Mouse (Mus musculus): Measurements from ENCODE around the gene Cenpp. TPM values are rescaled to one million over a fixed set of nuclear protein-coding genes. Genes with fewer than 3 reads are reported as not detected.

The Cenpp gene
- polyA plus RNA-seq, 1 experiment from 2014 or later = 34.2 TPM

DNA sequence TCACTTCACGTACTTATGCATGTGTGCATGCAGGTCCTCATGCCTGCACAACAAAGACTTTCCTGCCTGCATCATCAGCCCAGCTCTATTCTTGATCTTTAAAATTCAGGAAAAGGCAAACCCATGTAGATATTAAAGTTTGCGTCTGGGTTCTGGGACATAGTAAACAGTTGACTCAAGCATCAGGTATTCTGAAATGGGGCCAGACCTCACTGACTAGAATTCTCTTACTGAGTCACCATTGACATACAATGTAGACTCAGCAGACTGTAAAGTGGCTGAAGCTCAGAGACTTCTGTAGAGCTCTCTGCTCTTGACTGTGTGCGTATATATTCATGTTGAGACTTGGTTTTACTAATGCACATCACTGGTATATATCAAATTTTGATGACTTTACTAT is 103.0 kb downstream of the Cenpp start:
- H3K4me3 ChIP-seq (ENCODE audit: low read depth, low read length) = no peak overlapping the region
- H3K9me3 ChIP-seq (ENCODE audit: control insufficient read depth, low read length) = no peaks in the 10 kb centered on the region
- 91% methylated on average over 3 of the region's 3 CpGs for WGBS
- no peak overlapping the region for H3K27ac ChIP-seq (ENCODE audit: low read depth, low read length)
- no peaks in the 10 kb centered on the region for H3K27me3 ChIP-seq (ENCODE audit: control insufficient read depth, insufficient read depth, low read length)
- H3K9ac ChIP-seq (ENCODE audit: low read depth, low read length) = no peak overlapping the region
- H3K4me1 ChIP-seq (replicated peaks; ENCODE audit: control insufficient read depth, insufficient read depth, low read length) = no peaks in the 10 kb centered on the region
- no peak for ATAC-seq (ENCODE audit: low FRiP score)
- no peak overlapping the region for H3K4me2 ChIP-seq (replicated peaks; ENCODE audit: low read depth, low read length)
- no peaks in the 10 kb centered on the region for H3K36me3 ChIP-seq (ENCODE audit: control insufficient read depth, insufficient read depth, low read length)
- no peak for DNase-seq (ENCODE audit: low spot score)

DNA sequence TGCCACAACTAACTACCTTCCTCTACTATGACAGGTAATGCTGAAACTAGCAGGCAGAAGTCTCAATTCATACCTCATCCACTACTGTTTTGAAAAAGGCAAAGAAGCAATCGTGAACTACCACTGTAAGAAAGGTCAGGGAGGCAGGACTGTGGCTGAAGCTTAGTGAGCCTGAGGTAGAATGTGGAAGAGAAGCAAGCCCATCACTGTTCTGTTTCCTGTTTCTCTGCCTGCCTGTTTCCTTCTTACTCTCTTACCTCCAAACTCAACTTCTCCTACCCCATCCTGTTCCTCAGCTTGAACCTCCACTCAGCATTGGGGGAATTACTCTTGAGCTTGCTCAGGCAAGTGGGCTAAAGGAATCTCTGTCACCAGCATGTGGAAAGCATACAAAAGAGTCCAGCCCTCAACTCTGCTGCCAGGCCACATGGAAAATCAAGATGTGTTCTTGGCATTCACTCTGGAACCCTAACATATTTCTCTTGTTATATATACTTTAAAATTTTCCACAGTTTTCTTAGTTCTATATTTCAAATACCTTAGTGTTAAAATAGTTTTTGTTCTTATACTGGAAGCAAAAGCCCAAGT is 104.9 kb downstream of the Cenpp start:
- 60% methylated on average over 1 of the region's 1 CpGs for WGBS
- Histone ChIP-seq H3K4me3 (ENCODE audit: low read depth, low read length) (no peak overlapping the region), H3K9ac (ENCODE audit: low read depth, low read length) (no peak overlapping the region), H3K4me1 (replicated peaks; ENCODE audit: control insufficient read depth, insufficient read depth, low read length) (no peaks in the 10 kb centered on the region), H3K27ac (ENCODE audit: low read depth, low read length) (no peak overlapping the region), H3K4me2 (replicated peaks; ENCODE audit: low read depth, low read length) (no peak overlapping the region), H3K27me3 (ENCODE audit: control insufficient read depth, insufficient read depth, low read length) (no peaks in the 10 kb centered on the region), H3K9me3 (ENCODE audit: control insufficient read depth, low read length) (no peaks in the 10 kb centered on the region), H3K36me3 (ENCODE audit: control insufficient read depth, insufficient read depth, low read length) (no peaks in the 10 kb centered on the region)
- ATAC-seq (ENCODE audit: low FRiP score) (no peak), DNase-seq (ENCODE audit: low spot score) (no peak)

DNA sequence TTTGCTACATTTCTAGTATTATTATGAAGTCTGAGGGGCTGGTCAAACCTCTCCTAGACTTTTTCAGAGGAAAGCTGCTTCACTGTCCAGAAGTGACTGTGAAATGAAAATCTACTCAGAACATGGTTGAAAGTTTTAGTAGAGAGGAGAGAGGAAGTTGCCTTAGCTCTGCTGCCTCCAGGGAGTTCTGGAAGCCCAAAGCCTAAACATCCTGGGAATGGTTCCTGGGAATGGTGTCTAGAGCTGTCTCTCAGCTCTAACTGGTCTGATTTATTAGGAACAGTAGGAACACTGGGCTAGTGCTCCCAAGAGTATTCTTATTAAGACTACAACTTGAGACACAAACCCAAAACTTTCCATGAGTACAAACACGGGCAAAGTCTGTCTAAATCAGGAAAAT is 106.1 kb downstream of the Cenpp start:
- no peaks in the 10 kb centered on the region for H3K4me1 ChIP-seq (replicated peaks; ENCODE audit: control insufficient read depth, insufficient read depth, low read length)
- WGBS = 88% methylated on average over 1 of the region's 1 CpGs
- H3K9me3 ChIP-seq (ENCODE audit: control insufficient read depth, low read length) = no peaks in the 10 kb centered on the region
- H3K9ac ChIP-seq (ENCODE audit: low read depth, low read length) = no peak overlapping the region
- H3K4me3 ChIP-seq (ENCODE audit: low read depth, low read length) = no peak overlapping the region
- H3K36me3 ChIP-seq (ENCODE audit: control insufficient read depth, insufficient read depth, low read length) = no peaks in the 10 kb centered on the region
- DNase-seq (ENCODE audit: low spot score) = no peak
- H3K27ac ChIP-seq (ENCODE audit: low read depth, low read length) = no peak overlapping the region
- H3K27me3 ChIP-seq (ENCODE audit: control insufficient read depth, insufficient read depth, low read length) = no peaks in the 10 kb centered on the region
- no peak overlapping the region for H3K4me2 ChIP-seq (replicated peaks; ENCODE audit: low read depth, low read length)
- no peak for ATAC-seq (ENCODE audit: low FRiP score)

DNA sequence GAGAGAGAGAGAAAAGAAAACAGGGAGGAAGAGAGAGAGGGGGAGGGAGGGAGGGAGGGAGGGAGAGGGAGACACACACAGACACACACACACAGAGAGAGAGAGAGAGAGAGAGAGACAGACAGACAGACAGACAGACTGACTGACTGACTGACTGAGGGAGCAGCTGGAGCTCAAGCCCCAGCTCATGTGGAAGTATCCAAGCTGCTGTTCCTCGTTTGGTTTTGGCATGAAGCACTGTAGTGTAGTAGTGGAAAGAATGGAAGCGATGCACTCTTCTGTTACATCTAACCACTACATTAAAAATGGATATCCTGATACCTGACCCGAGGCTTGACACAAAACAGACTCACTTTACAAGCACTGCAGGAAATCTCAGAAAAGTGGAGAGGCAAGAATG is 106.9 kb downstream of the Cenpp start:
- H3K4me1 ChIP-seq (replicated peaks; ENCODE audit: control insufficient read depth, insufficient read depth, low read length) = no peaks in the 10 kb centered on the region
- H3K4me3 ChIP-seq (ENCODE audit: low read depth, low read length) = no peak overlapping the region
- no peak overlapping the region for H3K9ac ChIP-seq (ENCODE audit: low read depth, low read length)
- H3K4me2 ChIP-seq (replicated peaks; ENCODE audit: low read depth, low read length) = no peak overlapping the region
- WGBS = 73% methylated on average over 3 of the region's 3 CpGs
- H3K36me3 ChIP-seq (ENCODE audit: control insufficient read depth, insufficient read depth, low read length) = no peaks in the 10 kb centered on the region
- no peaks in the 10 kb centered on the region for H3K9me3 ChIP-seq (ENCODE audit: control insufficient read depth, low read length)
- H3K27me3 ChIP-seq (ENCODE audit: control insufficient read depth, insufficient read depth, low read length) = no peaks in the 10 kb centered on the region
- H3K27ac ChIP-seq (ENCODE audit: low read depth, low read length) = no peak overlapping the region
- ATAC-seq (ENCODE audit: low FRiP score) = no peak
- no peak for DNase-seq (ENCODE audit: low spot score)

- H3K4me3 ChIP-seq (ENCODE audit: low read depth, low read length) = no peak within 1 kb of the TSS
- no peak within 1 kb of the TSS for H3K9ac ChIP-seq (ENCODE audit: low read depth, low read length)
- no peaks in the 10 kb centered on the region for H3K27me3 ChIP-seq (ENCODE audit: control insufficient read depth, insufficient read depth, low read length)
- no peak within 1 kb of the TSS for H3K4me2 ChIP-seq (replicated peaks; ENCODE audit: low read depth, low read length)
- H3K27ac ChIP-seq (ENCODE audit: low read depth, low read length) = no peak within 1 kb of the TSS
- H3K36me3 ChIP-seq (ENCODE audit: control insufficient read depth, insufficient read depth, low read length) = no peaks in the 10 kb centered on the region
- ATAC-seq (ENCODE audit: low FRiP score) = no peak
- H3K9me3 ChIP-seq (ENCODE audit: control insufficient read depth, low read length) = no peaks in the 10 kb centered on the region
- H3K4me1 ChIP-seq (replicated peaks; ENCODE audit: control insufficient read depth, insufficient read depth, low read length) = no peaks in the 10 kb centered on the region
- no peak for DNase-seq (ENCODE audit: low spot score)
- 87% methylated on average over 3 of the region's 3 CpGs for WGBS
Measured at GRCm38 (mm10) chr13:49544279-49544678, 108.3 kb downstream of the Cenpp start, which contains the start of gene Aspn. Gene Aspn, plus strand, starts transcription at chr13:49544443.

DNA sequence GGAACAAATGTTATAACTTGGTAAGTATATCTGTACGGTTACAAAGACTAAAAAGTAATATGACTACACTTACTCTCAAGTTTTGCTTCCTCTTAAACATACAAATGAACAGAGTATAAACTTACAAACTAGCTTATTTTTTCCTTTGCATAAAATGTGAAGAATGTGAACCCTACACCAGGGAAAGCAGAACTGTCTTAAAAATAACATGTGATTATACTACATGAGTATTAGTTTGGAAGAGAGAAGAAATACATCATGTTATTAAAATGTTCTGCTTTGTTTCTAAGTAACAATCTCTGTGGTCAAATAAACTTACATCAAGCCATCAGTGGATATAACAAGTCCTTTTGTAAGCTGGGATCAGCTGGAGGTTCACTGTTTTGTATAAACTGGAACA is 113.9 kb downstream of the Cenpp start:
- H3K4me1 ChIP-seq (replicated peaks; ENCODE audit: control insufficient read depth, insufficient read depth, low read length) = no peaks in the 10 kb centered on the region
- no peak for ATAC-seq (ENCODE audit: low FRiP score)
- no peak for DNase-seq (ENCODE audit: low spot score)
- 93% methylated on average over 1 of the region's 1 CpGs for WGBS
- no peak overlapping the region for H3K4me2 ChIP-seq (replicated peaks; ENCODE audit: low read depth, low read length)
- H3K27me3 ChIP-seq (ENCODE audit: control insufficient read depth, insufficient read depth, low read length) = no peaks in the 10 kb centered on the region
- no peak overlapping the region for H3K4me3 ChIP-seq (ENCODE audit: low read depth, low read length)
- no peak overlapping the region for H3K27ac ChIP-seq (ENCODE audit: low read depth, low read length)
- no peak overlapping the region for H3K9ac ChIP-seq (ENCODE audit: low read depth, low read length)
- no peaks in the 10 kb centered on the region for H3K36me3 ChIP-seq (ENCODE audit: control insufficient read depth, insufficient read depth, low read length)
- H3K9me3 ChIP-seq (ENCODE audit: control insufficient read depth, low read length) = no peaks in the 10 kb centered on the region

GRCm38 (mm10) chr13:49536946-49537345 is 115.6 kb downstream of the Cenpp start:
- no peak for DNase-seq (ENCODE audit: low spot score)
- no peaks in the 10 kb centered on the region for H3K4me1 ChIP-seq (replicated peaks; ENCODE audit: control insufficient read depth, insufficient read depth, low read length)
- H3K36me3 ChIP-seq (ENCODE audit: control insufficient read depth, insufficient read depth, low read length) = no peaks in the 10 kb centered on the region
- no peaks in the 10 kb centered on the region for H3K27me3 ChIP-seq (ENCODE audit: control insufficient read depth, insufficient read depth, low read length)
- H3K4me3 ChIP-seq (ENCODE audit: low read depth, low read length) = no peak overlapping the region
- 95% methylated on average over 1 of the region's 1 CpGs for WGBS
- H3K27ac ChIP-seq (ENCODE audit: low read depth, low read length) = no peak overlapping the region
- no peaks in the 10 kb centered on the region for H3K9me3 ChIP-seq (ENCODE audit: control insufficient read depth, low read length)
- no peak overlapping the region for H3K9ac ChIP-seq (ENCODE audit: low read depth, low read length)
- ATAC-seq (ENCODE audit: low FRiP score) = no peak
- no peak overlapping the region for H3K4me2 ChIP-seq (replicated peaks; ENCODE audit: low read depth, low read length)

DNA sequence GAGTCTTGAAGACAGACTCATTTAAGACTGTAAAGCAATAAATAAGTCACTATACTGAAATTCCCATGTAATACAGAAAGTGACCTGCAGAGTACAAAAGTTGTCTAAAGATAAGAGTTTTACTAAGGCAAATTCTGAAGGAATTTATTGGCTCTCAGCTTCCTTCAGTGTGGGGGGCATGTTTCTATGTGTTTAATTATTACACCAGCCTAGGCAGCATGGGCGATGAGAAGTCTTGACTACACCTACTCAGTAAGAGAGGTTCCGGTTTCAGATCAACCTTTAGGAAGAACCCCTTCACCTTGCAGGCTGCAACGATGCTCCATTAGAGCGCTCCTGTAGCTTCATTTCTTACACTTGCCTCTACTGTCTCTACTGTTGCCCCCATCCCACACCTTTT is 121.9 kb downstream of the Cenpp start:
- WGBS = 95% methylated on average over 4 of the region's 4 CpGs
- H3K27ac ChIP-seq (ENCODE audit: low read depth, low read length) = no peak overlapping the region
- H3K9ac ChIP-seq (ENCODE audit: low read depth, low read length) = no peak overlapping the region
- H3K4me3 ChIP-seq (ENCODE audit: low read depth, low read length) = no peak overlapping the region
- DNase-seq (ENCODE audit: low spot score) (no peak), ATAC-seq (ENCODE audit: low FRiP score) (no peak)
- H3K9me3 ChIP-seq (ENCODE audit: control insufficient read depth, low read length) = no peaks in the 10 kb centered on the region
- no peak overlapping the region for H3K4me2 ChIP-seq (replicated peaks; ENCODE audit: low read depth, low read length)
- no peaks in the 10 kb centered on the region for H3K36me3 ChIP-seq (ENCODE audit: control insufficient read depth, insufficient read depth, low read length)
- no peaks in the 10 kb centered on the region for H3K27me3 ChIP-seq (ENCODE audit: control insufficient read depth, insufficient read depth, low read length)
- H3K4me1 ChIP-seq (replicated peaks; ENCODE audit: control insufficient read depth, insufficient read depth, low read length) = no peaks in the 10 kb centered on the region

GRCm38 (mm10) chr13:49526235-49526634 is 126.3 kb downstream of the Cenpp start:
- Histone ChIP-seq H3K4me3 (ENCODE audit: low read depth, low read length) (no peak overlapping the region), H3K4me1 (replicated peaks; ENCODE audit: control insufficient read depth, insufficient read depth, low read length) (no peaks in the 10 kb centered on the region), H3K27me3 (ENCODE audit: control insufficient read depth, insufficient read depth, low read length) (no peaks in the 10 kb centered on the region), H3K9ac (ENCODE audit: low read depth, low read length) (no peak overlapping the region), H3K9me3 (ENCODE audit: control insufficient read depth, low read length) (no peaks in the 10 kb centered on the region), H3K4me2 (replicated peaks; ENCODE audit: low read depth, low read length) (no peak overlapping the region), H3K27ac (ENCODE audit: low read depth, low read length) (no peak overlapping the region), H3K36me3 (ENCODE audit: control insufficient read depth, insufficient read depth, low read length) (no peaks in the 10 kb centered on the region)
- DNase-seq (ENCODE audit: low spot score) (no peak), ATAC-seq (ENCODE audit: low FRiP score) (no peak)
- 81% methylated on average over 2 of the region's 2 CpGs for WGBS
